Mouse (Mus musculus) spleen, adult 2 months (tissue): ENCODE data around the gene Ap2s1.

Experiments
- CTCF ChIP-seq: fragments of 200-500 bp; IDR thresholded peaks from 2 replicates; pipeline ENCODE4 v1.5.1; 2011; ENCODE audit warnings: mild to moderate bottlenecking, inconsistent platforms; ENCODE audit not compliant: insufficient read depth, insufficient read length, insufficient replicate concordance; ENCODE audit errors: extremely low read depth
- POLR2A ChIP-seq: fragments of 200-500 bp; IDR thresholded peaks from 2 replicates; pipeline ENCODE4 v1.6.1; 2011; ENCODE audit warnings: low read depth, low read length, inconsistent platforms

GRCm38 (mm10) chr7:16739056-16739604 is 920 bp downstream of the Ap2s1 start:
- no peak for TF ChIP-seq CTCF
- TF ChIP-seq POLR2A, result no peak
